Comparison of ENCODE assay signal across 8 mouse cellular contexts in genomic region chr13:35969431-35969721, GRCm38 (mm10). TPM values are rescaled to one million over a fixed set of nuclear protein-coding genes. Genes with fewer than 3 reads are reported as not detected.
A peak's percentile ranks its signal among the peaks of the same experiment; 100 is the strongest.
DNase-seq lines count a peak whose midpoint lies in the region; ATAC-seq and TF ChIP-seq lines count a peak whose summit lies in the region.

No protein-coding gene starts in this region.

- H3K27me3 ChIP-seq in kidney, postnatal 0 days (ENCODE audit: insufficient read depth, low read length), result 0 out of 2 replicates have a peak, but pooled peaks cover 6% of the 10 kb centered on the region
- peaks cover 4% of the 10 kb centered on the region for H3K27me3 ChIP-seq in embryonic facial prominence, embryonic 11.5 days (ENCODE audit: control insufficient read depth, insufficient read depth, low read length)
- H3K27me3 ChIP-seq in hindbrain, embryonic 12.5 days, result peaks cover 34% of the 10 kb centered on the region
- peaks cover 26% of the 10 kb centered on the region for H3K27me3 ChIP-seq in midbrain, embryonic 15.5 days (replicated peaks)

- no peaks in the 10 kb centered on the region for H3K36me3 ChIP-seq in kidney, postnatal 0 days (ENCODE audit: insufficient read depth, low read length)
- H3K36me3 ChIP-seq in embryonic facial prominence, embryonic 11.5 days (replicated peaks; ENCODE audit: control insufficient read depth, insufficient read depth, low read depth, low read length), result no peaks in the 10 kb centered on the region
- no peaks in the 10 kb centered on the region for H3K36me3 ChIP-seq in hindbrain, embryonic 12.5 days
- H3K36me3 ChIP-seq in midbrain, embryonic 15.5 days (replicated peaks), result no peaks in the 10 kb centered on the region

- H3K9me3 ChIP-seq in kidney, postnatal 0 days (replicated peaks; ENCODE audit: low read length), result no peaks in the 10 kb centered on the region
- no peaks in the 10 kb centered on the region for H3K9me3 ChIP-seq in embryonic facial prominence, embryonic 11.5 days (replicated peaks; ENCODE audit: control insufficient read depth, low read length)
- H3K9me3 ChIP-seq in hindbrain, embryonic 12.5 days (replicated peaks), result no peaks in the 10 kb centered on the region
- H3K9me3 ChIP-seq in midbrain, embryonic 15.5 days, result no peaks in the 10 kb centered on the region

- H3K27ac ChIP-seq in kidney, postnatal 0 days, result no peak overlapping the region
- no peak overlapping the region for H3K27ac ChIP-seq in embryonic facial prominence, embryonic 11.5 days (replicated peaks; ENCODE audit: low read depth, low read length)
- H3K27ac ChIP-seq in hindbrain, embryonic 12.5 days, result no peak overlapping the region
- no peak overlapping the region for H3K27ac ChIP-seq in midbrain, embryonic 15.5 days

- peak overlapping the region; percentile 51; the same call in 1 of the 2 replicates for H3K9ac ChIP-seq in kidney, postnatal 0 days (ENCODE audit: low read depth, low read length)
- peak overlapping the region; percentile 49 for H3K9ac ChIP-seq in embryonic facial prominence, embryonic 11.5 days (replicated peaks; ENCODE audit: low read length)
- H3K9ac ChIP-seq in hindbrain, embryonic 12.5 days, result peak overlapping the region; percentile 61
- peak overlapping the region; percentile 46 for H3K9ac ChIP-seq in midbrain, embryonic 15.5 days

- ATAC-seq in kidney, postnatal 0 days (replicated peaks; ENCODE audit: low FRiP score, low read depth), result no peak
- no peak for ATAC-seq in embryonic facial prominence, embryonic 11.5 days (replicated peaks; ENCODE audit: insufficient number of reproducible peaks, low FRiP score, low TSS enrichment, low read depth)
- no peak for ATAC-seq in hindbrain, embryonic 12.5 days (ENCODE audit: low FRiP score)
- ATAC-seq in midbrain, embryonic 15.5 days (replicated peaks), result peak; percentile 38; the same call in 1 of the 2 replicates
- ATAC-seq in erythroid progenitor cell, adult 5-6 weeks (replicated peaks; ENCODE audit: low FRiP score, poor library complexity, severe bottlenecking), result no peak

- no peak for TF ChIP-seq CTCF in kidney, postnatal 0 days (IDR thresholded peaks at IDR 0.05; ENCODE audit: low read depth)

- peak; percentile 11 for DNase-seq in kidney, postnatal 0 days (ENCODE audit: low spot score)
- DNase-seq in kidney, adult 18-20 months, result no peak
- peak; percentile 24 for DNase-seq in embryonic facial prominence, embryonic 11.5 days (ENCODE audit: low spot score)
- no peak for DNase-seq in cerebellum, adult 8-10 months
- no peak for DNase-seq in kidney, postnatal 36 days

- H3K4me2 ChIP-seq in kidney, postnatal 0 days (ENCODE audit: low read length), result peak overlapping the region; percentile 100
- H3K4me2 ChIP-seq in embryonic facial prominence, embryonic 11.5 days (ENCODE audit: low read depth, low read length), result peak overlapping the region; percentile 95
- H3K4me2 ChIP-seq in hindbrain, embryonic 12.5 days (replicated peaks), result peak overlapping the region; percentile 100
- peak overlapping the region; percentile 100 for H3K4me2 ChIP-seq in midbrain, embryonic 15.5 days

- H3K4me3 ChIP-seq in kidney, postnatal 0 days (replicated peaks; ENCODE audit: low read depth, low read length), result peak overlapping the region; percentile 52
- peak overlapping the region; percentile 55 for H3K4me3 ChIP-seq in embryonic facial prominence, embryonic 11.5 days (ENCODE audit: low read depth, low read length)
- H3K4me3 ChIP-seq in hindbrain, embryonic 12.5 days, result peak overlapping the region; percentile 59
- H3K4me3 ChIP-seq in midbrain, embryonic 15.5 days, result peak overlapping the region; percentile 70

- under 1% methylated on average over 18 of the region's 18 CpGs for WGBS in kidney, postnatal 0 days
- WGBS in embryonic facial prominence, embryonic 11.5 days, result under 1% methylated on average over 18 of the region's 18 CpGs
- under 1% methylated on average over 18 of the region's 18 CpGs for WGBS in hindbrain, embryonic 12.5 days
- WGBS in midbrain, embryonic 15.5 days, result under 1% methylated on average over 18 of the region's 18 CpGs

- H3K4me1 ChIP-seq in kidney, postnatal 0 days (replicated peaks; ENCODE audit: insufficient read depth, low read length), result 0 out of 2 replicates have a peak, but pooled peaks cover 4% of the 10 kb centered on the region
- no peaks in the 10 kb centered on the region for H3K4me1 ChIP-seq in embryonic facial prominence, embryonic 11.5 days (ENCODE audit: control insufficient read depth, insufficient read depth, low read length)
- peaks cover 14% of the 10 kb centered on the region for H3K4me1 ChIP-seq in hindbrain, embryonic 12.5 days
- peaks cover 25% of the 10 kb centered on the region for H3K4me1 ChIP-seq in midbrain, embryonic 15.5 days

RNA-seq across cellular contexts. Expression of gene Ppp1r3g, which starts 10.7 kb away (rescaled TPM):
- 0.13 and 0.29 TPM in 2 replicates for polyA plus RNA-seq in kidney, postnatal 0 days (2015; fragmentation: Nextera tagmentation; extraction: Ambion mirVana)
- polyA plus RNA-seq in embryonic facial prominence, embryonic 11.5 days (2014; fragmentation: Nextera tagmentation; extraction: Ambion mirVana), result 0.67 and 0.87 TPM in 2 replicates
- 1.1 and 1.4 TPM in 2 replicates for polyA plus RNA-seq in hindbrain, embryonic 12.5 days (2016; fragmentation: Nextera tagmentation; extraction: Ambion mirVana)
- polyA plus RNA-seq in midbrain, embryonic 15.5 days (2015; fragmentation: Nextera tagmentation; extraction: Ambion mirVana), result 0.43 and 0.80 TPM in 2 replicates
- total RNA-seq in erythroid progenitor cell, adult 5-6 weeks (2015; ENCODE audit: low replicate concordance), result not detected in 2 replicates
- not detected in 2 replicates for total RNA-seq in erythroid progenitor cell, adult 5-6 weeks (2017; ENCODE audit: low replicate concordance)

Comparison
In these comparisons a context has a peak if more than half of its experiments do, and no peak if none do; other contexts are left out.
1. DNase-seq: peak in kidney, postnatal 0 days (single experiment) and embryonic facial prominence, embryonic 11.5 days (single experiment); none in kidney, adult 18-20 months (single experiment), cerebellum, adult 8-10 months (single experiment) and kidney, postnatal 36 days (0 of 2).
2. Peak in every context shown above with its lines, with median percentiles within 50 percentile points of each other: H3K4me2 ChIP-seq, H3K4me3 ChIP-seq and H3K9ac ChIP-seq.